Mouse (Mus musculus) MEL (cell line): ENCODE measurements around the gene Ahcyl1.

ENCODE experiments used
- CHD2 ChIP-seq: IDR thresholded peaks from 2 replicates; pipeline ENCODE4 v1.6.1; 2011; ENCODE audit warnings: low read length, improper control_type of control experiment
- CTCF ChIP-seq, 3 experiments: IDR thresholded peaks in 2 of 3; conservative IDR thresholded peaks in 1 of 3; 2 replicates each; pipeline ENCODE4 v1.5.1; 2011 to 2012; ENCODE audit warnings: low read length in 3 of 3, low read depth in 2 of 3, mild to moderate bottlenecking in 2 of 3, improper control_type of control experiment in 1 of 3, inconsistent platforms in 1 of 3, mixed read lengths in 1 of 3, moderate library complexity in 1 of 3; ENCODE audit not compliant: control insufficient read depth in 1 of 3, insufficient read depth in 1 of 3, poor library complexity in 1 of 3, severe bottlenecking in 1 of 3
- HCFC1 ChIP-seq: IDR thresholded peaks from 2 replicates; pipeline ENCODE4 v1.6.1; 2012; ENCODE audit warnings: low read depth, mild to moderate bottlenecking, inconsistent platforms, low read length, improper control_type of control experiment, moderate library complexity
- JUND ChIP-seq: IDR thresholded peaks from 2 replicates; pipeline ENCODE4 v1.6.1; 2011; ENCODE audit warnings: low read depth, mild to moderate bottlenecking, improper control_type of control experiment, low read length
- MXI1 ChIP-seq: IDR thresholded peaks from 2 replicates; pipeline ENCODE4 v1.6.1; 2011; ENCODE audit warnings: mild to moderate bottlenecking, low read depth, low read length, improper control_type of control experiment
- POLR2AphosphoS5 ChIP-seq: IDR thresholded peaks from 2 replicates; pipeline ENCODE4 v1.6.1; 2012; ENCODE audit warnings: low read depth, borderline replicate concordance, mild to moderate bottlenecking, inconsistent platforms, low read length, moderate library complexity, mixed read lengths
- SIN3A ChIP-seq: IDR thresholded peaks from 2 replicates; pipeline ENCODE4 v1.6.1; 2012; ENCODE audit warnings: low read length, improper control_type of control experiment, inconsistent platforms

DNA sequence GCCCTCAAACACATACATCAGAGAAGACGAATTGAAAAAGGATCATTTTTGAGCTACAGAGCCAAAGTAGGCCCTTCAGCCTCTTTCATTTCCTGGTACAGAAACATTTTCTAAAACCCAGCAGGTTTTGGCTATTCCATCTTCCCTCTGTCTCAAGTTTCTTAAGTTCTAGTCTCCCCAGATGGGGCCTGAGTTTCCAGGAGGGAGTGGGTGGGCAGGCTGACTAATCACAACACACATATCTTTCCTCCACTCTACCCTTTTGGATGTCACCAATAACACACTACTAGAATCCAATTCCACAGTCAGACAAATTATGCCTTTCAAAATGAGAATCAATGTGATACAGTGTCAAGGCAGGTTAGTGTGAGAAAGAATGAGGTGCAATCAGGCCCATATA lies 12.8 kb downstream of the Ahcyl1 start:
- TF ChIP-seq CHD2 (no peak), SIN3A (no peak), CTCF (IDR thresholded peaks at IDR 0.05 in 2 of 3, conservative IDR thresholded peaks at IDR 0.05 in 1 of 3; ENCODE audit: control insufficient read depth in 1 of 3, insufficient read depth in 1 of 3, low read depth in 2 of 3, low read length in 3 of 3, poor library complexity in 1 of 3, severe bottlenecking in 1 of 3) (no peak), MXI1 (no peak), POLR2AphosphoS5 (no peak), JUND (no peak), HCFC1 (no peak)
